ENCODE assay signal across 21 mouse cellular contexts in genomic region chr2:61638182-61638581, GRCm38 (mm10). TPM values are rescaled to one million over a fixed set of nuclear protein-coding genes. Genes with fewer than 3 reads are reported as not detected.
A peak's percentile ranks its signal among the peaks of the same experiment; 100 is the strongest.
DNase-seq lines count a peak whose midpoint lies in the region; ATAC-seq and TF ChIP-seq lines count a peak whose summit lies in the region.
"Had no signal": no experiment of that assay in that cellular context is flagged by ENCODE, and none has a peak within 500 bp of the region (broad histone marks: within the 10 kb centered on the region; RNA-seq: fewer than 3 reads in every experiment).

No protein-coding gene starts in this region.

- TF ChIP-seq CTCF in gastrocnemius, adult 2 months (IDR thresholded peaks at IDR 0.05), result no peak

- no peak overlapping the region for H3K27ac ChIP-seq in gastrocnemius, adult 2 months

- no peak for DNase-seq in frontal cortex, postnatal 36 days (ENCODE audit: low spot score in 2 of 2)
- peak; percentile 66 for DNase-seq in heart, adult 11 months
- no peak for DNase-seq in heart, postnatal 10 days
- DNase-seq in R1 (ENCODE audit: low read depth, low spot score), result peak; percentile 8
- no peak for DNase-seq in gastrocnemius, adult 2 months
- DNase-seq: adrenal gland, adult 2 months; adrenal gland, adult 8-10 months; adrenal gland, postnatal 10 days; adrenal gland, postnatal 14 days; adrenal gland, postnatal 25 days; adrenal gland, postnatal 36 days; B cell, adult 2 months; cerebellum, adult 11 months; cerebellum, adult 11-12 months; cerebellum, adult 18-20 months; cerebellum, adult 2 months had no signal

- intact Hi-C loops in heart, postnatal 10 days (cut with DNase I), result no loop called here
- intact Hi-C loops in gastrocnemius, adult 2 months (cut with DNase I), result no loop called here

- H3K4me3 ChIP-seq in gastrocnemius, adult 2 months, result no peak overlapping the region

- peak; percentile 31; the same call in 1 of the 2 replicates for ATAC-seq in frontal cortex, adult (ENCODE audit: low TSS enrichment)
- ATAC-seq in hematopoietic stem cell, adult 5-6 weeks (replicated peaks in 1 of 2; ENCODE audit: insufficient read depth in 1 of 2, low FRiP score in 2 of 2, low TSS enrichment in 1 of 2, low read depth in 1 of 2, poor library complexity in 2 of 2, severe bottlenecking in 2 of 2), result peak; percentile 75 to 77; a peak in 3 of 4 replicates
- no peak for ATAC-seq in activated CD4-positive, CD25-positive, alpha-beta regulatory T cell, adult 4 months
- ATAC-seq: CD4-positive, CD25-positive, alpha-beta regulatory T cell, adult 4 months; Patski had no signal

RNA-seq across cellular contexts. Expression of gene Tank, which starts 59.8 kb away (rescaled TPM):
- total RNA-seq in heart, postnatal 10 days (2021), result 10 to 100 TPM; 20.8 to 21.9 TPM
- total RNA-seq in hematopoietic stem cell, adult 5-6 weeks (2017), result 61.2 and 69.9 TPM in 2 replicates
- 10 to 100 TPM; 15.6 to 17.8 TPM for total RNA-seq in gastrocnemius, adult 2 months (2021)
- polyA plus RNA-seq in activated CD4-positive, CD25-positive, alpha-beta regulatory T cell, adult 4 months (2017; shearing (Covaris generic)), result 100 to 1,000 TPM; 213 to 229 TPM

Comparison
In these comparisons a context has a peak if more than half of its experiments do, and no peak if none do; other contexts are left out.
1. DNase-seq: peak in heart, adult 11 months (single experiment) and R1 (single experiment); none in frontal cortex, postnatal 36 days (0 of 2), heart, postnatal 10 days (0 of 2) and gastrocnemius, adult 2 months (single experiment).